In the genomic region with DNA sequence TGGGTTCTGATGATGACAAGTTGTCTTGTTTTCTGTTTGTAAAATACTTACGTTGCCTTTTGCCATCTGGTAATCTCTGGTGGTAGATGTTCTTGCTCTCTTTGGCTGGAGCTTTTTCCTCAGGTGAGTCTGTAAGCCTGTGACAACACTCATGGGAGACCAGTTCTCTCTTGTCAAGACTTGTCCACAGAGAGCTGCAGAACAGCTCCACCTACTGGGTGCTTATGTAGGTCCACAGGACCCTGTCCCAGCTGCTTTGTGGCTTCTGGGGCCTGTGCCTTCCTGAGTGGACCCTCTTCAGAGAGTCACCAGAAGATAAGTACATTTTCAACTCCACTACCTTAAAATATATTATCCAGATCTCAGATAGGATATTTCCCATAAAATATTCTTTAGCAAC, we compare ENCODE assay signal across 12 mouse cellular contexts.
DNase-seq lines count a peak whose midpoint lies in the region; ATAC-seq and TF ChIP-seq lines count a peak whose summit lies in the region.
"Had no signal": no experiment of that assay in that cellular context is flagged by ENCODE, and none has a peak within 500 bp of the region (broad histone marks: within the 10 kb centered on the region; RNA-seq: fewer than 3 reads in every experiment).

No protein-coding gene starts in this region.

- DNase-seq in heart, postnatal 0 days (ENCODE audit: low spot score), result no peak
- no peak for DNase-seq in heart, postnatal 36 days
- DNase-seq in lung, postnatal 10 days, result peak; percentile 1
- no peak for DNase-seq in lung, postnatal 36 days
- peak; percentile 39 for DNase-seq in ZHBTc4 (ENCODE audit: low read depth, low spot score)
- DNase-seq in stomach, postnatal 0 days (ENCODE audit: low spot score), result no peak
- DNase-seq: cerebellum, adult 2 months; heart, adult 11 months; heart, postnatal 10 days; liver, embryonic 13.5 days; right cerebral cortex, postnatal 14 days had no signal

- no peak for TF ChIP-seq EP300 in heart, postnatal 0 days (IDR thresholded peaks at IDR 0.05; ENCODE audit: low read depth)
- TF ChIP-seq EP300 in stomach, postnatal 0 days (optimal IDR thresholded peaks at IDR 0.05), result no peak

- H3K4me2 ChIP-seq in heart, postnatal 0 days (ENCODE audit: low read depth, low read length), result no peak overlapping the region
- no peak overlapping the region for H3K4me2 ChIP-seq in stomach, postnatal 0 days (replicated peaks; ENCODE audit: low read depth)
- H3K4me2 ChIP-seq in forebrain, embryonic 13.5 days, result no peak overlapping the region
- H3K4me2 ChIP-seq: liver, embryonic 13.5 days had no signal

- H3K4me3 ChIP-seq in heart, postnatal 0 days (ENCODE audit: low read depth, low read length), result no peak overlapping the region
- no peak overlapping the region for H3K4me3 ChIP-seq in stomach, postnatal 0 days (ENCODE audit: low read depth, low read length)
- no peak overlapping the region for H3K4me3 ChIP-seq in forebrain, embryonic 13.5 days
- H3K4me3 ChIP-seq: liver, embryonic 13.5 days had no signal

- no peaks in the 10 kb centered on the region for H3K36me3 ChIP-seq in heart, postnatal 0 days (replicated peaks; ENCODE audit: control insufficient read depth, insufficient read depth, low read length)
- H3K36me3 ChIP-seq in stomach, postnatal 0 days (ENCODE audit: control insufficient read depth, insufficient read depth, low read length), result no peaks in the 10 kb centered on the region
- no peaks in the 10 kb centered on the region for H3K36me3 ChIP-seq in forebrain, embryonic 13.5 days (ENCODE audit: poor library complexity, severe bottlenecking)
- H3K36me3 ChIP-seq: liver, embryonic 13.5 days had no signal

- H3K4me1 ChIP-seq in heart, postnatal 0 days (ENCODE audit: control insufficient read depth, insufficient read depth), result no peaks in the 10 kb centered on the region
- no peaks in the 10 kb centered on the region for H3K4me1 ChIP-seq in stomach, postnatal 0 days (replicated peaks; ENCODE audit: control insufficient read depth, insufficient read depth)
- H3K4me1 ChIP-seq in forebrain, embryonic 13.5 days, result no peaks in the 10 kb centered on the region
- H3K4me1 ChIP-seq: liver, embryonic 13.5 days had no signal

- no peaks in the 10 kb centered on the region for H3K27me3 ChIP-seq in heart, postnatal 0 days (ENCODE audit: control insufficient read depth, insufficient read depth, low read length)
- no peaks in the 10 kb centered on the region for H3K27me3 ChIP-seq in stomach, postnatal 0 days (ENCODE audit: control insufficient read depth, insufficient read depth, low read length)
- H3K27me3 ChIP-seq in forebrain, embryonic 13.5 days, result no peaks in the 10 kb centered on the region
- H3K27me3 ChIP-seq: liver, embryonic 13.5 days had no signal

- intact Hi-C loops in heart, postnatal 36 days (cut with DNase I), result no loop called here

- H3K27ac ChIP-seq in heart, postnatal 0 days (ENCODE audit: low read depth), result no peak overlapping the region
- H3K27ac ChIP-seq in stomach, postnatal 0 days (replicated peaks), result no peak overlapping the region
- H3K27ac ChIP-seq in forebrain, embryonic 13.5 days, result no peak overlapping the region
- H3K27ac ChIP-seq: liver, embryonic 13.5 days had no signal

- peak; percentile 15; the same call in 1 of the 2 replicates for TF ChIP-seq CTCF in heart, postnatal 0 days (IDR thresholded peaks at IDR 0.05; ENCODE audit: low read depth)
- peak; percentile 49 for TF ChIP-seq CTCF in stomach, postnatal 0 days (IDR thresholded peaks at IDR 0.05; ENCODE audit: low read depth)

- no peak for ATAC-seq in heart, postnatal 0 days (ENCODE audit: insufficient read depth, low read depth)
- ATAC-seq in stomach, postnatal 0 days (ENCODE audit: low FRiP score, low TSS enrichment), result no peak
- no peak for ATAC-seq in forebrain, embryonic 13.5 days

- 57% methylated on average over 1 of the region's 1 CpGs for WGBS in heart, postnatal 0 days
- 68% methylated on average over 1 of the region's 1 CpGs for WGBS in stomach, postnatal 0 days
- 81% methylated on average over 1 of the region's 1 CpGs for WGBS in forebrain, embryonic 13.5 days

- no peaks in the 10 kb centered on the region for H3K9me3 ChIP-seq in heart, postnatal 0 days (replicated peaks; ENCODE audit: control insufficient read depth, low read length)
- H3K9me3 ChIP-seq in stomach, postnatal 0 days (ENCODE audit: control insufficient read depth, low read length), result no peaks in the 10 kb centered on the region
- no peaks in the 10 kb centered on the region for H3K9me3 ChIP-seq in forebrain, embryonic 13.5 days (replicated peaks)
- H3K9me3 ChIP-seq: liver, embryonic 13.5 days had no signal

- no peak overlapping the region for H3K9ac ChIP-seq in heart, postnatal 0 days (replicated peaks; ENCODE audit: low read depth, low read length)
- no peak overlapping the region for H3K9ac ChIP-seq in stomach, postnatal 0 days (ENCODE audit: low read length)
- H3K9ac ChIP-seq in forebrain, embryonic 13.5 days, result no peak overlapping the region
- H3K9ac ChIP-seq: liver, embryonic 13.5 days had no signal

Comparison
In these comparisons a context has a peak if more than half of its experiments do, and no peak if none do; other contexts are left out.
1. DNase-seq: peak in lung, postnatal 10 days (single experiment) and ZHBTc4 (single experiment); none in heart, postnatal 0 days (single experiment), heart, postnatal 36 days (0 of 2), lung, postnatal 36 days (single experiment) and stomach, postnatal 0 days (single experiment).